Mouse (Mus musculus) stomach, postnatal 0 days (tissue): ENCODE data around the gene Defb26. TPM values are rescaled to one million over a fixed set of nuclear protein-coding genes. Genes with fewer than 3 reads are reported as not detected.

ENCODE experiments used
- ATAC-seq: fragments of 200-750 bp; cut with Nextera tagmentation; 2 replicates; pipeline ENCODE4 v1.8.0; 2017; ENCODE audit not compliant: low FRiP score, low TSS enrichment
- DNase-seq: peaks from one replicate; pipeline ENCODE4 v3.0.0-alpha.2; 2016; ENCODE audit warnings: low spot score
- H3K27ac ChIP-seq: fragments of 300-500 bp; sonication (generic); replicated peaks from 2 replicates; pipeline ENCODE4 v1.5.1; 2014; ENCODE audit warnings: mild to moderate bottlenecking, control low read depth
- H3K27me3 ChIP-seq: fragments of 300-500 bp; sonication (generic); 2 replicates; pipeline ENCODE4 v1.6.1; 2014; ENCODE audit warnings: low read length; ENCODE audit not compliant: control insufficient read depth, insufficient read depth
- H3K36me3 ChIP-seq: fragments of 300-500 bp; sonication (generic); 2 replicates; pipeline ENCODE4 v1.6.1; 2014; ENCODE audit warnings: low read length, mixed read lengths; ENCODE audit not compliant: control insufficient read depth, insufficient read depth
- H3K4me1 ChIP-seq: fragments of 300-500 bp; sonication (generic); replicated peaks from 2 replicates; pipeline ENCODE4 v1.6.1; 2014; ENCODE audit warnings: antibody characterized with exemption; ENCODE audit not compliant: control insufficient read depth, insufficient read depth
- H3K4me2 ChIP-seq: fragments of 300-500 bp; sonication (generic); replicated peaks from 2 replicates; pipeline ENCODE4 v1.6.1; 2014; ENCODE audit warnings: low read depth, mild to moderate bottlenecking, control low read depth, moderate library complexity
- H3K4me3 ChIP-seq: fragments of 300-500 bp; sonication (generic); 2 replicates; pipeline ENCODE4 v1.5.1; 2014; ENCODE audit warnings: low read depth, low read length, control low read depth
- H3K9ac ChIP-seq: fragments of 300-500 bp; sonication (generic); 2 replicates; pipeline ENCODE4 v1.6.1; 2014; ENCODE audit warnings: mild to moderate bottlenecking, low read length, control low read depth, mixed read lengths
- H3K9me3 ChIP-seq: fragments of 300-500 bp; sonication (generic); 2 replicates; pipeline ENCODE4 v1.6.1; 2016; ENCODE audit warnings: low read length; ENCODE audit not compliant: control insufficient read depth
- CTCF ChIP-seq: IDR thresholded peaks from 2 replicates; pipeline ENCODE4 v1.5.1; 2016; ENCODE audit warnings: antibody characterized with exemption, low read depth, mild to moderate bottlenecking, moderate library complexity
- EP300 ChIP-seq: optimal IDR thresholded peaks from 2 replicates; pipeline ENCODE3; 2016; ENCODE audit warnings: antibody characterized with exemption
- WGBS: fragments of 180-500 bp; shearing (Covaris S2); extraction: QIAGEN DNeasy Blood & Tissue Kit; methylation state at CpG from one replicate; pipeline ENCODE4 v1.1.7; 2014; 5-methylcytosine and 5-hydroxymethylcytosine counted together
- polyA plus RNA-seq: library from polyadenylated mRNA; unstranded; fragments of >200 nt; fragmentation: Nextera tagmentation; extraction: Ambion mirVana; gene quantifications from 2 replicates; pipeline ENCODE4 v1.2.1, GENCODE M21; 2015

Gene Defb26
- polyA plus RNA-seq, 1 experiment from 2014 or later, result not detected

GRCm38 (mm10) chr2:152500863-152501229 is 10.6 kb downstream of the Defb26 start:
- Histone ChIP-seq H3K4me2 (no peak overlapping the region), H3K36me3 (no peaks in the 10 kb centered on the region), H3K9ac (no peak overlapping the region), H3K27ac (no peak overlapping the region), H3K9me3 (no peaks in the 10 kb centered on the region), H3K4me1 (no peaks in the 10 kb centered on the region), H3K27me3 (no peaks in the 10 kb centered on the region), H3K4me3 (no peak overlapping the region)
- TF ChIP-seq EP300 (no peak), CTCF (peak; percentile 46)
- no peak for DNase-seq
- WGBS, result 72% methylated on average over 6 of the region's 6 CpGs
- ATAC-seq, result no peak

DNA sequence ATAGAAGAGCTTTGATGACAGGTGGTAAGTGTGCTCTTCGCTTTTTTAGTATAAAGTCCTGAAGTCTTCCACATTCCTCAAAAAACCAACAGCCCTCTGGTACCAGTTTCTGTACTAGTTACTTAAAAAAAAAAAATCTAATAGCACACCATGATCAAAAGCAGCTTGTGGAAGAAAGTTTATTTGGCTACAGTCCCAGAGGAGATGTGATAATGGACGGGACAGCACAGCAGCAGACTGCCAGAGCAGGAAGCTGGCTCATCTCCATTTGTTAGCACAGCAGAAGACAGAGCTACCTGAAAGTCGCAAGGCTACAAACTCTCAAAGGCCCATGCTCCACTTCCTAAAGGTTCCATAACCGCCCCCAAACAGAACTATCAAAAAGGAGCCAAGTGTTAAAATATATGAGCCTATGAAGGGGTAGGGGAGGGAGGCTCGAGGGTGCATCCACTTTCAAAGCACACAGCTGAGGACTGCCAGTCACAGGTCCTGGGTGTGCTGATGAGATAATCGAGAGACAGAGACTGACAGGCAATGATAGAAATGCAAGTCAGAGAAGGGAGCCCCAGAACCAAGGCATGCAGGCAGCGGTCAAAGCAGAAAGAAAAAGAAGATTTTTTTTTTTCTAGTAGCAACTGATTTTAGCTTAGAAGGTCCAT is 11.2 kb downstream of the Defb26 start:
- Histone ChIP-seq H3K27ac (no peak overlapping the region), H3K36me3 (no peaks in the 10 kb centered on the region), H3K27me3 (no peaks in the 10 kb centered on the region), H3K4me2 (no peak overlapping the region), H3K9ac (no peak overlapping the region), H3K9me3 (no peaks in the 10 kb centered on the region), H3K4me1 (no peaks in the 10 kb centered on the region), H3K4me3 (no peak overlapping the region)
- DNase-seq, result no peak
- 58% methylated on average over 7 of the region's 7 CpGs for WGBS
- no peak for ATAC-seq
- TF ChIP-seq EP300, result no peak
- TF ChIP-seq CTCF, result no peak

DNA sequence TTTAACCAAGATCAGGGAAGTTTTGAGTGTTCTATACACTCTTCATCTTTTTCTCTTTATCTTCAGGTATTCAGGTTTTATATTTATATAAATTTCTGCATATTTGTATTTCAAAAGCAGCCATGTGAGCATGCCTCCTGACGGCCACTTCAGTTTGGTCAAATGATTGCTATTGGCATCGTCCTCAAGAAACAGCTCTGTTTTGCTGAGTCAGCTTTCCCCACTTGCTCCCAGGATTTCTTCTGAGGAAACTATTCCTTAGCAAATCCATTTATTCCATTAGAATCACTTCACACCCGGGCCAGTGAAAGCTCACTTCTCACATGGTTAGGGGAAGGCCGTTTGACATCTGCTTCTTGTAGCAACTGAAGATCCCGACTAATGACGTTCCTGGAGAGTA is 13.5 kb downstream of the Defb26 start:
- no peaks in the 10 kb centered on the region for H3K9me3 ChIP-seq
- TF ChIP-seq CTCF (no peak), EP300 (no peak)
- WGBS, result 66% methylated on average over 6 of the region's 6 CpGs

GRCm38 (mm10) chr2:152493151-152493550 is 18.3 kb downstream of the Defb26 start:
- no peak overlapping the region for H3K4me3 ChIP-seq
- DNase-seq (no peak), ATAC-seq (no peak)
- H3K4me1 ChIP-seq, result no peaks in the 10 kb centered on the region
- H3K9me3 ChIP-seq, result no peaks in the 10 kb centered on the region
- no peak overlapping the region for H3K4me2 ChIP-seq
- no peaks in the 10 kb centered on the region for H3K27me3 ChIP-seq
- 65% methylated on average over 6 of the region's 6 CpGs for WGBS
- no peaks in the 10 kb centered on the region for H3K36me3 ChIP-seq
- H3K27ac ChIP-seq, result no peak overlapping the region
- TF ChIP-seq CTCF (peak; percentile 19; the same call in 1 of the 2 replicates), EP300 (no peak)
- no peak overlapping the region for H3K9ac ChIP-seq

More for the DNA sequence above, 13.5 kb downstream of the Defb26 start:
- DNase-seq (no peak), ATAC-seq (no peak)
- Histone ChIP-seq H3K9ac (no peak overlapping the region), H3K36me3 (no peaks in the 10 kb centered on the region), H3K27me3 (no peaks in the 10 kb centered on the region), H3K4me3 (no peak overlapping the region), H3K4me2 (no peak overlapping the region), H3K4me1 (no peaks in the 10 kb centered on the region), H3K27ac (no peak overlapping the region)

DNA sequence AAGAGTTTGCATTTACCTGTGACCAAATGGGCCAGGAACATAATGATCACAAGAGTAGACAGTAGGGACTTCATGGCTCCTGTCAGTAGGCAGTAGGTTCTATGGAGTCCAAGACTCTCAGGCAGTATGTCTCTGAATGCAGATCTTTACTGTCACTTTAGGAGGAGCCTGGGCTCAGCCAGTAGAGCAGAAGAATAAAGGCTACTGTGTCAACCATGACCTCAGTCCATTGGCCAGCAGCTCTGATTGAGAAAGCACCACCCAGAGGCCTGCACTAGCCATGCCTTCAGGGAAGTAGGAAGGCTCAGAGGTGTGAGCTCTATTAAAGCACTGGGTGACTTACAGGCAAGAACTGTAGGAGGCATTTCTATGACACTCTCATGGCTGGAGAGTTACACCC is 21.5 kb downstream of the Defb26 start, which contains the start of gene Defb22:
Gene Defb22, minus strand, starts transcription at position 101 of the 400 bp plus-strand sequence.
- DNase-seq (no peak), ATAC-seq (no peak)
- H3K4me2 ChIP-seq, result no peak within 1 kb of the TSS
- H3K9ac ChIP-seq, result no peak within 1 kb of the TSS
- H3K4me3 ChIP-seq, result no peak within 1 kb of the TSS
- H3K27ac ChIP-seq, result no peak within 1 kb of the TSS
- no peaks in the 10 kb centered on the region for H3K27me3 ChIP-seq
- H3K9me3 ChIP-seq, result no peaks in the 10 kb centered on the region
- no peaks in the 10 kb centered on the region for H3K36me3 ChIP-seq
- no peaks in the 10 kb centered on the region for H3K4me1 ChIP-seq
- TF ChIP-seq EP300, result no peak
- no peak for TF ChIP-seq CTCF

GRCm38 (mm10) chr2:152487024-152487423 is 24.5 kb downstream of the Defb26 start:
- Histone ChIP-seq H3K36me3 (no peaks in the 10 kb centered on the region), H3K4me1 (no peaks in the 10 kb centered on the region), H3K4me2 (no peak overlapping the region), H3K27me3 (no peaks in the 10 kb centered on the region), H3K27ac (no peak overlapping the region), H3K9me3 (no peaks in the 10 kb centered on the region), H3K9ac (no peak overlapping the region), H3K4me3 (no peak overlapping the region)
- no peak for TF ChIP-seq EP300
- TF ChIP-seq CTCF, result peak; percentile 46
- 71% methylated on average over 2 of the region's 2 CpGs for WGBS
- DNase-seq (no peak), ATAC-seq (no peak)
